Mouse (Mus musculus) macrophage (primary cell): Measurements from ENCODE around the gene Gm16867. TPM values are rescaled to one million over a fixed set of nuclear protein-coding genes. Genes with fewer than 3 reads are reported as not detected.
"Not testable (repeated sequence)": the region's sequence is repeated elsewhere in the genome, so short reads cannot be mapped to it uniquely, and the experiment has no call there.

Experiments
- H3K27ac ChIP-seq: fragments of 350-480 bp; formaldehyde crosslinking; 2 replicates; pipeline ENCODE4 v1.9.0; 2021
- H3K36me3 ChIP-seq: fragments of 350-480 bp; formaldehyde crosslinking; 2 replicates; pipeline ENCODE4 v1.9.0; 2021; ENCODE audit errors: inconsistent target
- H3K4me3 ChIP-seq: fragments of 350-480 bp; formaldehyde crosslinking; 2 replicates; pipeline ENCODE4 v1.9.0; 2021; ENCODE audit errors: inconsistent target
- H3K79me2 ChIP-seq: fragments of 350-480 bp; formaldehyde crosslinking; 2 replicates; pipeline ENCODE4 v1.9.0; 2021; ENCODE audit errors: inconsistent target
- WGBS: methylation state at CpG from one replicate; pipeline ENCODE4 v1.1.7; 2026; ENCODE audit warnings: inconsistent platforms; ENCODE audit not compliant: missing documents; 5-methylcytosine and 5-hydroxymethylcytosine counted together
- polyA plus RNA-seq: library from polyadenylated mRNA; stranded (reverse); fragments of 250-400 nt; gene quantifications from 3 replicates; pipeline ENCODE4 v1.2.4, GENCODE M21; 2018; ENCODE audit warnings: inconsistent platforms

Gene Gm16867
- polyA plus RNA-seq, 1 experiment from 2014 or later, result 5.3 TPM

DNA sequence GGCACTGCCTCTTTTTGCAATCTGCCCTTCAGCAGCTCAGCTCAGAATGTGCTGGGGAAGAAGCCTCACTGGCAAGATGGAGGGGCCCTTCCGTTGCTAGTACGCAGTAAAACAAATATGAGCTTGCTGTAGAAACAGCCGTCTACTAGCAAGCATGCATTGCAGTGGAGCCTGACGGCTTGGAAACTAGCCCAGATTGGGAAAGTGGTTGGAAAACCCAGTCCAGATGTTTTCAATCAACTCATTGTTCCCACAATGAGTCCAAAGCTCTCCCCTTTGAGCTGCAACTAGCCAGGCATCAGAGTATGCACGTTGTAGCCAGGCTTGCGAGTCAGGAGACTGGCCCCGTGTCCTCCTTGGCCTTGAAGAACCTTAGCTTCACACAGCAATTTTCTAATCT lies 82.2 kb downstream of the Gm16867 start:
- not testable (repeated sequence) for H3K27ac ChIP-seq, H3K36me3 ChIP-seq, H3K4me3 ChIP-seq, H3K79me2 ChIP-seq
- WGBS, result no CpG with 5 or more reads among the region's 7 CpGs

DNA sequence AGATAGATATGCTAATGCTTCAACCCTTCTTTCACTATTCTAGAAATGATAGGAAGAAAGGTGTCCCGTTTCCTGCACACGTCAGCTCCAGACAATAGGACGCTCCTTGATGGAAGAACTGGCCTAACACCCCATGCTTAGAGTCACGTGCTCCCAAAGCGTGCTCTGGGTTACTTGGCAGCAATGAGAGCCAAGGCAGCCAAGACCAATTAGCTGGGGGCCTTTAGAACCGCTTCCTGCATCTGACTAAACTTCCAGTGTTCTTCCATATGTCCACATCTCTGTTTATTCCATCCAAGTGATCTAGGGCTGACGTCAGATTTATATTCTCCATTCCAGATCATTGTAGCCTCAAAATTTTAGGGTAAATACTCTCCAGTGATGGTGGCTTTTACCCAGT lies 85.6 kb downstream of the Gm16867 start:
- H3K4me3 ChIP-seq, H3K36me3 ChIP-seq, H3K79me2 ChIP-seq, H3K27ac ChIP-seq: not testable (repeated sequence)
- WGBS, result no CpG with 5 or more reads among the region's 7 CpGs

Other genes starting within 250 kb of the Gm16867 start
- not detected in 3 replicates for gene Synb, start 209.1 kb downstream of the Gm16867 start, polyA plus RNA-seq
- not detected in 3 replicates for gene Gm27179, start 9.2 kb upstream of the Gm16867 start, polyA plus RNA-seq
- 9.5 to 13.8 TPM (median 13.6 TPM) in 3 replicates for gene Entpd4b, start 52.1 kb upstream of the Gm16867 start, polyA plus RNA-seq